Mouse (Mus musculus): ENCODE results near the gene Lrp6.

Lrp6 gene

GRCm38 (mm10) chr6:134434866-134435390 is 131.8 kb downstream of the Lrp6 start:
- no peak for DNase-seq (ENCODE audit: low spot score)

- DNase-seq (ENCODE audit: low spot score) = no peak
Observed at GRCm38 (mm10) chr6:134434044-134434443, 132.7 kb downstream of the Lrp6 start.

DNA sequence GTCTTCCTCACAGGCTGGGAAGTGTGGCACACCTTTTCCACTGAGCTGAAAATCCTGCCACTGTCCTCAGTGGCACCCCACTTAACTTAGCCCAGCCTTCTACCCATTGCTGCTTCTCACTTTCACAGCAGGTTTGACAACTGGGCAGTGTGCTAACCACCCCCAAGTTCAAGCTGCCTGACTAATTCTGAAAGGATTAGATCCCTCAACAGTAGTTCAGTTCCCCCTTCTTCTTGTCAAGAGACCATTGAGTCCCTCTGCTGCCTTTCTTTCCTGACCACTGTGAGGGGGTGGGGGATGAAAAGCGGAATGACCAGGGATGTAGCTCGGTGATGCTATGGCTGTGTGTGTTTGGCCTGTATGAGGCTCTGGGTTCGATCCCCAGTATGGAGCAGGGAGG is 133.5 kb downstream of the Lrp6 start:
- no peak for DNase-seq (ENCODE audit: low spot score)

DNA sequence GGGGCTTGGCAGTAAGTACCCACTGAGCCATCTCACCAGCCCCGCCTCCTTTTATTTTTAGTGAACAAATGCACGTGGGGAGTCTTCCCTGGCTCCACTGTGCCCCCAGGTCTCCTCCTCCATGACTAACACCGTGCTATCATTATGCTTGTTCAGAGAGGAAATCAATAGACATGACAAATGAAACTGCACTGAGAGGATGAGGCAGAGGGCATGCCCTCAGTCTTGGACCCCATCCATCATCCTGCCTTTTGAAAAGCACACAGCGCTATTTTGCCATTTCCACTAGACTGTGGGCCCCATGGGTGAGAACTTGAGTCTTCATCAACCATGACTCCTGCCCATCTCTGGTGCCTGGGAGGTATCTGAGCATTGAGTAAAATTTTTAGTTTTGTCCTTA is 135.2 kb downstream of the Lrp6 start:
- no peak for DNase-seq (ENCODE audit: low spot score)

- DNase-seq (ENCODE audit: low spot score) = no peak
Observed at GRCm38 (mm10) chr6:134430161-134430799, 136.5 kb downstream of the Lrp6 start.

DNA sequence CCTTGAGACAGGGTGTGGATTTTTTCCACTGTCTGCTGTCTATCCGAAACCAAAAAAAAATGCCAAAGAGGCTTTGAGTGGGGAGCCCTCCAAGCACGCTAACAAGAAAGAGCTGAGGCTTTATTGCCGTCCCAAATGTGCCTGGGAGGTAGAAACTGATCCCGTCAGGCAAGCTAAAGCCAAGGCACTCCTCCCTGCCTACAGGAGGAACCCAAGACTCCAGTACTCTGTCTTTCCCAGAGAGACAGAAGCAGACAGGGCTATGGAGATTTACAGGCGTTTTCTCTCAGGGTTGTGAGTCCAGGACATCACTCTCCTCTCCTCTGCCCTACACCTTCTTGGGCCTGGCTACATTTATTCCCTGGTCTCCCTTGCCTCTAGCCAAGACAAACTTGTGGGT is 138.3 kb downstream of the Lrp6 start:
- no peak for DNase-seq (ENCODE audit: low spot score)

DNA sequence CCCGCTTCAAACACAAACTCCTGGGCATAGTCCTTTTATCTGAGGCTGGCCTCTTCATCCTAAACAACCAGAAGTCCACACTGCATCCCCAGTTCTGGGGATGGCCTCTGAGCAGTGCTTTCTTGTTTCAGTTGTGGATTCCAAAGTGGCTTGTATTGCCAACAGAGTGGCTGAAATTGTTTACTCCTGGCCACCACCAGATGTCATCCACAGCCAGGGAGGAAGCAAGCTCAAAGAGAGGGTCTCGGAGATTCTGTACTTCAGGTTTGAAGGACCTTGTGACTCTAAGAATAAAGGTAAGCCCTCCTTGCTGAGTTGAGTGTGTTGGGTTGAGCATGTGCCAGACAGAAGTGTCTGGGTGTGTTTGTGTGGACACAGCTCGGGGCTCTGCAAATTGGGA is 139.6 kb downstream of the Lrp6 start:
- DNase-seq (ENCODE audit: low spot score) = no peak

GRCm38 (mm10) chr6:134425216-134425717 is 141.5 kb downstream of the Lrp6 start:
- DNase-seq (ENCODE audit: low spot score) = peak; percentile 43

DNA sequence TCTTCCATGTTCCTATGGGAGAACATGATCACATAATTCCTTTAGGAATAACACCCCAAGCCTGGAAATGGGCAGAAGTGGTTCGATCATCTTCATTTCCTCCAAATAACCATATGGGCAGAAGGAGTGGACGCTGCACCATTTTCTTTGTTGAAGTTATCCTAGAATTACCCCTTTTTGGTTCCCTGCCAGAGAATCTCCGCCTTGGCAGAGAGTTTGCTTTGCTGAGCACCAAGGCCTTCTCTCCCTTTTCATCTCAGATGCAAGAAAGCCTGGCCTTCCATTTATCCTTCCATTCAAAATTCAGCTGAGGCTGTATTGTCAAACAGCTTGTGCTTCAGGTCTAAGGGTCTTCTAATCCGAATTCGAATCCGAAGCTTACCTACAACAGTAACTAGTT is 144.8 kb downstream of the Lrp6 start:
- DNase-seq (ENCODE audit: low spot score) = no peak

DNA sequence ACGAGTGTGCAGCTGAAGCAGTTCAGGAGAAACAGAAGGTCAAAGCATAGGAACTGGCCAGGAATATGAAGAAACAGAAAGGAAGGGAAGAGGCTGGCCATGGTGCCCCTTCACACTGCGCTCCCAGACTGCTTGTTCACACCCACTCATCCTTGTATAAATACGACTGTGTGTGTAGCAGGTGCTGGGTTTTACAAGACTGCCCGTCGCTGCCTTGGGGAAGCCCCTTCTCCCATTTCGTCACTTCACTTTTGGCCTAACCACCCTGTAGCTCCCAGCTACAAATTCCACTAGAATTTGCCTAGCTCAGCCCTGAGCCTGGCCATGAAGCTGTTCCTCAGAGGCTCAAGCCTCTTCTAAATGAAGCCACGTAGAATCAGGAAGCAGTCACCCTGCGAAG is 146.4 kb downstream of the Lrp6 start:
- no peak for DNase-seq (ENCODE audit: low spot score)

DNA sequence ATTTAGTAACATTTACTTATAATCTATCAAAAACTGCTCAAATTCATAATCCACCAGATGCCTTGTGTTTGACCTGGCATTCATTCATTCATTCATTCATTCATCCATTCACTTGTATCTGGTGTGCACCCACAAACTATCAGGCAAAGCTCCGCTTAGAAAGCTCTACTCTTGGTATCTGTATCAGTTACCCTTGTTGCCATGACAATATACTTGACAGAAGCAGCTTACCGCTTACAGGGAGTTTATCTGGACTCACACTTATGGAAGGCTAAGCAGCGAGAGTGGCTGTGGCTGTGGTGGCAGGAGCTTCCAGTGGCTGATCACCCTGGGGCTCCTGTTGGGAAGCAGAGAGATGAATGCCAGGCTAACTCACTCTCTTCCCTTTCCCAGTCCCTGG is 148.9 kb downstream of the Lrp6 start:
- DNase-seq (ENCODE audit: low spot score) = no peak

GRCm38 (mm10) chr6:134416556-134417105 is 150.1 kb downstream of the Lrp6 start:
- DNase-seq (ENCODE audit: low spot score) = no peak

GRCm38 (mm10) chr6:134414532-134414883 is 152.3 kb downstream of the Lrp6 start:
- DNase-seq (ENCODE audit: low spot score) = no peak

DNA sequence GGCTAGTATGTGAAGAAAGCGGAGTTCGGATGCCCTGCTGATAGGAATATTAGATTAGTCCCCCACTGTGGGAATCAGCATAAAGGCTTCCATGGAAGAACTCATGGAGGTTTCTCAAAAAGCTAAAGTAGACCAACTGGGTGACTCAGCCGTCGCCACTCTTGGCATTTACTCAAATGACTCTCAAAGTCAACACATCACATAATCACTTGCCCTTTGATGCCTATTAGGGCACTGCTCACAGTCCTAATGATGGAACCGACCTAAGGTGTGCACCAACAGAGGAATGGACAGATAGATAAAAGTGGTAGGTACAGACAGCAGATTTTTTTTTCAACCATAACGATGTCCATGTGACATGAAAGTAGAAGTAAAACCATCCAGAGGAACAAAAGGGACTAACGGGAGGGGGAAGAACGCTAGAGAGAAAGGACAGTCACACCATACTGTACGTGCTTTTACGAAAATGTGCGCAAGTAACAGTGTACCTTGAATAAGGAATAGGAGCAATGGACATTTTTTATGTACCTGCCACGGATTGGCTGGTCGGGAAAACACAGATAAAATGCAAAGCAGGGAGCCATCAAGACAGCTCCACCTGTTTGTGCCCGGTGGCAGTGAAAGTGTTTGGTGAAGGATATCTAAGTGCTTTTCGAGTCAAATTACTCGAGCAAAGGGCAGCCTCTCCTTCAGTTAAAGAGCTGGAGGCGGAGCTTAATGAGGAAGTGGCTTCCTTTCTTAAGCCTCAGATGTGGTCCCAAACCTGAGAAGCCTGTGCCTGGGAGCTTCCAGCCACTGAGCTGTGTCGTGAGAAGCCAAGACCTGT is 152.8 kb downstream of the Lrp6 start:
- no peak for DNase-seq (ENCODE audit: low spot score)

DNA sequence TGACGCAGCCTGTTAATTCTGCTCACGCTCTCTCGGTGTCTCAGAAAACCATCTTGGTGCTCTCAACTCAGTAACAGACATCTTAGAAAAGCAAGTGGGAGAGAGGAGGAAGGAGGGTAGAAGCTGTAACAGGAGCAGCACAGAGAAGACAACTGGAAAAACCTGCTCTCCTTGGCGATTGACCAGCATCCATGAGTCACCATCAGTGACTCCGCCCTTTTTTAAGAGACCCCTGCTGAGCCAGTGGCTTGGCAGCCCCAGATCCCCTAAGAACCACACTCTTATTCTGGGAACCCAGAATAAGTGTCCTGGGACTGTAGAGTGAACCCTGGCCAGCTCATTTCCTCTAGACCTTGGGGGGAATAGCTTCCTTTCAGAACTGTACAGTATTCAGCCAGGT is 159.5 kb downstream of the Lrp6 start:
- DNase-seq (ENCODE audit: low spot score) = no peak

- DNase-seq (ENCODE audit: low spot score) = no peak
Observed at GRCm38 (mm10) chr6:134403684-134404070, 163.1 kb downstream of the Lrp6 start.

- DNase-seq (ENCODE audit: low spot score) = peak; percentile 77
Observed at GRCm38 (mm10) chr6:134402914-134403683, 163.7 kb downstream of the Lrp6 start.
